Comparison of ENCODE assay signal across 16 mouse cellular contexts in the genomic region with DNA sequence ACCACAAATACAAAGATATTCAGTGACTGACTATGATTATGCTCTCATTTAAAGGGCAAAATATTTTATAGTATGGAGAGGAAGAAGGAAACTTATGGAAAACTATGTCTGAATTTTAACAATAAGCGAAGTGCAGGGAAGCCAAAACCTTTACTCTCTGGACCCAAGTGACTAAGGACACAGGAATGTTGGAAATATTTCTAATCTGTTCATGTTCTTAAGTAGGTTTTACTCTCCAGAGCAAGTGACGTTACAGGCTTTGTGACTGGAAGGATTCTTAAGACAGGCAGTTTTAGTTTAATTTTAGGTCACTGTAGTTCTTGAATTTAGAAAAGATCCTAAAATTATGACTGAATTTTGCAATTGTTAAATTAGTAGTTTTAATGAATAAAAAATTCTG. TPM values are rescaled to one million over a fixed set of nuclear protein-coding genes. Genes with fewer than 3 reads are reported as not detected.
A peak's percentile ranks its signal among the peaks of the same experiment; 100 is the strongest.
DNase-seq lines count a peak whose midpoint lies in the region; ATAC-seq and TF ChIP-seq lines count a peak whose summit lies in the region.
"Had no signal": no experiment of that assay in that cellular context is flagged by ENCODE, and none has a peak within 500 bp of the region (broad histone marks: within the 10 kb centered on the region; RNA-seq: fewer than 3 reads in every experiment).

No protein-coding gene starts in this region.

- H3K36me3 ChIP-seq in heart, embryonic 13.5 days = peaks cover 5% of the 10 kb centered on the region
- no peaks in the 10 kb centered on the region for H3K36me3 ChIP-seq in forebrain, embryonic 12.5 days (replicated peaks)
- H3K36me3 ChIP-seq: limb, embryonic 10.5 days; stomach, embryonic 15.5 days had no signal

- no peak for TF ChIP-seq POLR2A in brain, embryonic 14.5 days (IDR thresholded peaks at IDR 0.05; ENCODE audit: borderline replicate concordance, extremely low read depth, insufficient read depth, insufficient read length, poor library complexity, severe bottlenecking)

- no peak for DNase-seq in heart, postnatal 4 days
- DNase-seq in brain, embryonic 14.5 days (ENCODE audit: low read depth) = peak; percentile 73
- peak; percentile 29 for DNase-seq in mesoderm, embryonic 11.5 days (ENCODE audit: low read depth, low spot score)
- DNase-seq in cerebellum, adult 11-12 months = no peak
- DNase-seq in left cerebral cortex, adult 18-20 months (ENCODE audit: low spot score in 2 of 2) = no peak
- no peak for DNase-seq in thymus, postnatal 36 days
- DNase-seq: adrenal gland, adult 2 months; cerebellum, adult 2 months; heart, adult 2 months had no signal

- H3K9me3 ChIP-seq in heart, embryonic 13.5 days = no peaks in the 10 kb centered on the region
- H3K9me3 ChIP-seq in forebrain, embryonic 12.5 days = no peaks in the 10 kb centered on the region
- H3K9me3 ChIP-seq: limb, embryonic 10.5 days; stomach, embryonic 15.5 days had no signal

- peak overlapping the region; percentile 35 for H3K4me3 ChIP-seq in heart, embryonic 13.5 days
- peak overlapping the region; percentile 79 for H3K4me3 ChIP-seq in forebrain, embryonic 12.5 days (replicated peaks)
- H3K4me3 ChIP-seq: heart, adult 2 months; limb, embryonic 10.5 days; stomach, embryonic 15.5 days had no signal

- peaks cover 68% of the 10 kb centered on the region for H3K27me3 ChIP-seq in heart, embryonic 13.5 days (replicated peaks)
- peaks cover 26% of the 10 kb centered on the region for H3K27me3 ChIP-seq in forebrain, embryonic 12.5 days

- WGBS in heart, embryonic 13.5 days = 24% methylated on average over 2 of the region's 2 CpGs
- 6% methylated on average over 2 of the region's 2 CpGs for WGBS in forebrain, embryonic 12.5 days

- no peak overlapping the region for H3K9ac ChIP-seq in heart, embryonic 13.5 days
- H3K9ac ChIP-seq in forebrain, embryonic 12.5 days = peak overlapping the region; percentile 74; the same call in 1 of the 2 replicates
- H3K9ac ChIP-seq: stomach, embryonic 15.5 days had no signal

- peak overlapping the region; percentile 61 for H3K4me2 ChIP-seq in heart, embryonic 13.5 days
- peak overlapping the region; percentile 78 for H3K4me2 ChIP-seq in forebrain, embryonic 12.5 days
- H3K4me2 ChIP-seq: stomach, embryonic 15.5 days had no signal

- H3K27ac ChIP-seq in heart, embryonic 13.5 days (replicated peaks) = no peak overlapping the region
- peak overlapping the region; percentile 96 for H3K27ac ChIP-seq in forebrain, embryonic 12.5 days
- H3K27ac ChIP-seq: heart, adult 2 months; limb, embryonic 10.5 days; stomach, embryonic 15.5 days had no signal

- peaks cover 27% of the 10 kb centered on the region for H3K4me1 ChIP-seq in heart, embryonic 13.5 days
- H3K4me1 ChIP-seq in forebrain, embryonic 12.5 days = peaks cover 51% of the 10 kb centered on the region

- ATAC-seq in heart, embryonic 13.5 days (ENCODE audit: extremely low read depth, insufficient number of reproducible peaks, low FRiP score, low TSS enrichment) = no peak
- ATAC-seq in forebrain, embryonic 12.5 days (ENCODE audit: low FRiP score) = no peak
- ATAC-seq: intestine, embryonic 16.5 days had no signal

- TF ChIP-seq CTCF in brain, embryonic 14.5 days (IDR thresholded peaks at IDR 0.05; ENCODE audit: borderline replicate concordance, extremely low read depth, insufficient read depth, insufficient read length) = no peak

RNA-seq across cellular contexts. Expression of a gene that starts 6.1 kb away (rescaled TPM):
- 0.07 and 0.17 TPM in 2 replicates for polyA plus RNA-seq in heart, embryonic 13.5 days (2015; fragmentation: Nextera tagmentation; extraction: Ambion mirVana)
- under 1 TPM in 1 of 2 experiments, not detected in 1; 0.09 TPM for total RNA-seq in heart, postnatal 4 days (2021)
- polyA plus RNA-seq in brain, embryonic 14.5 days (2012; rRNA removed) = 18.5 and 18.8 TPM in 2 replicates
- polyA plus RNA-seq in forebrain, embryonic 12.5 days (2016; fragmentation: Nextera tagmentation; extraction: Ambion mirVana) = 34.2 and 34.9 TPM in 2 replicates
- 1 to 10 TPM; 5.0 to 5.3 TPM for total RNA-seq in left cerebral cortex, adult 18-20 months (2021)
- total RNA-seq: adrenal gland, adult 2 months; heart, adult 2 months had no signal
- polyA plus RNA-seq: adrenal gland, adult 2 months; intestine, embryonic 16.5 days; large intestine, adult 2 months; liver, embryonic 16.5 days had no signal

Comparison
In these comparisons a context has a peak if more than half of its experiments do, and no peak if none do; other contexts are left out.
1. DNase-seq: peak in brain, embryonic 14.5 days (single experiment) and mesoderm, embryonic 11.5 days (single experiment); none in heart, postnatal 4 days (single experiment), cerebellum, adult 11-12 months (single experiment), left cerebral cortex, adult 18-20 months (0 of 2) and thymus, postnatal 36 days (0 of 2).
2. RNA of a gene that starts 6.1 kb away (polyA plus RNA-seq): 34.2 to 34.9 TPM in forebrain, embryonic 12.5 days and 18.5 to 18.8 TPM in brain, embryonic 14.5 days; 0.07 to 0.17 TPM in heart, embryonic 13.5 days; every median in the first group is over 10 times any median in the second.